Mouse (Mus musculus) monocyte, adult 59 days (primary cell): ENCODE data around the gene Gna12. TPM values are rescaled to one million over a fixed set of nuclear protein-coding genes. Genes with fewer than 3 reads are reported as not detected.

Source experiments
- total RNA-seq, 2 experiments: library from RNA; stranded (reverse); gene quantifications; one replicate each; pipeline ENCODE4 v1.2.4; 2023

The Gna12 gene
- 10 to 100 TPM; 66.9 to 69.0 TPM for total RNA-seq

DNA sequence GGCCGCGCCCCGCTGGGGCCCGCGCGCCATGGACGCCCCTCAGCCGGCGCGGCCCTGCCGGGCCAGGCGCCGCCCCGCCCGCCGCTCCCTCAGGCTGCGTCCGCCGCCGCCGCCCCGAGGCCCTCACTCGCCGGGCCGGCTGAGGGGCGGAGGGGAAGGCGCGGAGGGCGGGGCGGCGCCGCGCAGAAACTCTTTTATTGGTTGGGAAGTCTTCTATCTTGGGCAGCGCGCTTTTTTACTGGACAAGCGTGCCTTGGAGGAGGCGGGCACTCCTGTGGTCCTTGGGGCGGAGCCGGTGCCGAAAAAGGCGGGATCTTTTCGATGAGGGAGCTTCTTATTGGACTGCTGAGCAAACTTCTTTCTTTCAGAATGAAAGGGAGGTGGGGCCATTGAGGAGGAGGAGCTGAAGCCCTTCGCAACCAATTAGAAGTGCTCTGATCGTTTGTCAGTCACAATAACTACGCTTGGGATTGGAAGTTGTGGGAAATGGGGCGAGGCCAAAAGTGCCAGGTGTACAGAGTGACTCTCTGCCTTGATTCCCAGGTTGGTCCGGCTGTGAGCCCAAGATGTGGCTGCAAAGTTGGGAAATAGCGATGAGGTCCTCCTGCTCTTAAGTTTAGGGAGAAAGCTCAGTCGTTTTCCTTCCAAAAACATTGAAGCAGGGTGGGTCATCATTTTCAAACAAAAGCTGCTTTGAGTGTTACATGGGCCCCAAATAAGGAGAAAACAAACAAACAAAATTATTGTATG is at the start of gene Gna12:
Gna12 (minus strand) TSS at position 118 of the 750 bp plus-strand sequence.

GRCm38 (mm10) chr5:140723822-140724221 is 106.4 kb downstream of the Gna12 start, which contains the start of gene Amz1:
Amz1 (plus strand) TSS chr5:140724127.

Other genes with a start within 250 kb of the Gna12 start
- gene Lfng, start 223.1 kb downstream of the Gna12 start, total RNA-seq, result 100 to 1,000 TPM; 121 to 194 TPM
- gene Ttyh3, start 181.4 kb downstream of the Gna12 start, total RNA-seq, result 100 to 1,000 TPM; 105 to 114 TPM
- 10 to 100 TPM; 39.1 to 43.5 TPM for gene Iqce, start 128.1 kb downstream of the Gna12 start, total RNA-seq
- gene Brat1, start 125.4 kb downstream of the Gna12 start, total RNA-seq, result 10 to 100 TPM; 25.5 to 25.9 TPM
- 10 to 100 TPM; 78.1 to 86.6 TPM for gene Amz1, start 106.3 kb downstream of the Gna12 start, total RNA-seq
- gene Card11, start 170.2 kb upstream of the Gna12 start, total RNA-seq, result 1 to 10 TPM; 6.2 to 7.9 TPM